Mouse (Mus musculus) heart, adult 2 months (tissue): ENCODE measurements at regions not wholly inside any gene's neighbourhood (a gene's known extent, or its start where the extent isn't known, plus 50 kb on each side); places are given as distances from the start of the nearest gene placed in this dataset.

Experiments used
- CTCF ChIP-seq: fragments of 200-600 bp; IDR thresholded peaks from 2 replicates; pipeline ENCODE4 v1.8.1; 2022; ENCODE audit warnings: antibody characterized with exemption, mild to moderate bottlenecking, moderate library complexity
- POLR2A ChIP-seq: fragments of 200-500 bp; IDR thresholded peaks from 2 replicates; pipeline ENCODE4 v1.6.1; 2011; ENCODE audit warnings: mild to moderate bottlenecking, low read depth, low read length, control low read depth; ENCODE audit not compliant: insufficient read depth

DNA sequence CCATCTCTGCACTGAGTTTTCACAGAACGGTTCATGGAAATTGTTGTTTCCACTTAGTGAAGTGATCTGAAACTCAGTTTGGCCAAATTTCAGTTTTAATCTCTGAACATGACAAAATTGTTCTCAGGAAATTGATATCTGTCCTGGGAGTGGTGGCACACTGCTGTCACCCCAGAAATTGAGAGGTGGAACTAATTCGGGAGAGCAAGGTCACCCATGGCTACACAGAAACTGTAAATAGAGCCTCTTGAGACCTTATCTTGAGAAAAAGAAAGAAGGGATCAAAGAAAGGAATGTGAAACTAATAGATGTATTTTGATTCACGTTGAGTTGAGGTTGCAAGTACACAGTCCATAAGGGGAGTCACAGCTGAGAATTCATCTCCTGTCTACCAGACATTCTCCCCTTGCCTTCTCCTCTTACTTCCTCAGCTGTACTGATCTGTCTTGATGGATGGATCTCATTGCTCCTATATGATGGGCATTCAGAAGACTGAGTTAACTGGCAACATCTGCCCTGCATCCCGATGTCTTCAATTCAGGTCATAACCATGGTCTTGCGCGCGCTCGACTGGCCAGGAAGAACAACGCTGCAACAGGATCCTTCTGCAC, 120.2 kb upstream of the Atp2b1 start:
- TF ChIP-seq CTCF (no peak), POLR2A (no peak)
